Mouse (Mus musculus) CH12.LX (cell line): Measurements from ENCODE around the gene Tlr2. TPM values are rescaled to one million over a fixed set of nuclear protein-coding genes. Genes with fewer than 3 reads are reported as not detected.
A peak's percentile ranks its signal among the peaks of the same experiment; 100 is the strongest.
"Not testable (repeated sequence)": the region's sequence is repeated elsewhere in the genome, so short reads cannot be mapped to it uniquely, and the experiment has no call there.

Source experiments
- DNase-seq: peaks from one replicate; pipeline ENCODE4 v3.0.0-alpha.2; 2013; ENCODE audit errors: extremely low read depth
- H3K27ac ChIP-seq: 2 replicates; pipeline ENCODE4 v1.5.1; 2012; ENCODE audit warnings: low read depth, mild to moderate bottlenecking, control low read depth, moderate library complexity; ENCODE audit not compliant: insufficient read depth
- H3K27me3 ChIP-seq: replicated peaks from 2 replicates; pipeline ENCODE3; 2012; ENCODE audit warnings: inconsistent platforms
- H3K36me3 ChIP-seq, 2 experiments: replicated peaks in 1 of 2; 2 replicates each; pipeline versions ENCODE3 to v1.6.1; 2012; ENCODE audit warnings: inconsistent platforms in 1 of 2, low read length in 1 of 2, mild to moderate bottlenecking in 1 of 2, mixed read lengths in 1 of 2, moderate library complexity in 1 of 2; ENCODE audit not compliant: control insufficient read depth in 1 of 2, insufficient read depth in 1 of 2
- H3K4me1 ChIP-seq, 2 experiments: 2 replicates each; pipeline ENCODE4 v1.6.1; 2012; ENCODE audit warnings: inconsistent platforms in 1 of 2, moderate library complexity in 1 of 2; ENCODE audit not compliant: insufficient read depth in 2 of 2, control insufficient read depth in 1 of 2
- H3K4me2 ChIP-seq: 2 replicates; pipeline ENCODE4 v1.6.1; 2012; ENCODE audit warnings: low read depth, mild to moderate bottlenecking, control low read depth; ENCODE audit not compliant: poor library complexity, insufficient read depth, severe bottlenecking
- H3K4me3 ChIP-seq, 3 experiments: fragments of 150-350 bp in 1 of 3; sonication (generic) in 1 of 3; replicated peaks in 1 of 3; 2 replicates each; pipeline versions ENCODE3 to v1.5.1; 2011 to 2012; ENCODE audit warnings: low read depth in 2 of 3, low read length in 2 of 3, mild to moderate bottlenecking in 2 of 3, moderate library complexity in 2 of 3, control low read depth in 1 of 3, improper control_type of control experiment in 1 of 3, inconsistent platforms in 1 of 3, mixed read lengths in 1 of 3; ENCODE audit not compliant: poor library complexity in 1 of 3
- H3K79me2 ChIP-seq: replicated peaks from 2 replicates; pipeline ENCODE4 v1.6.1; 2012; ENCODE audit warnings: mild to moderate bottlenecking, moderate library complexity; ENCODE audit not compliant: control insufficient read depth, poor library complexity, insufficient read depth, severe bottlenecking; ENCODE audit errors: extremely low read depth
- H3K9ac ChIP-seq: 2 replicates; pipeline ENCODE4 v1.6.1; 2012; ENCODE audit warnings: low read depth, mild to moderate bottlenecking, control low read depth, moderate library complexity; ENCODE audit not compliant: insufficient read depth
- H3K9me3 ChIP-seq: replicated peaks from 2 replicates; pipeline ENCODE3; 2012; ENCODE audit warnings: low read length, inconsistent platforms, mixed read lengths
- CHD2 ChIP-seq: IDR thresholded peaks from 2 replicates; pipeline ENCODE4 v1.6.1; 2011; ENCODE audit warnings: low read length, improper control_type of control experiment
- CTCF ChIP-seq, 2 experiments: IDR thresholded peaks in 1 of 2; conservative IDR thresholded peaks in 1 of 2; 2 replicates each; pipeline ENCODE4 v1.5.1; 2011 to 2012; ENCODE audit warnings: low read depth in 2 of 2, low read length in 2 of 2, improper control_type of control experiment in 1 of 2, inconsistent platforms in 1 of 2, mild to moderate bottlenecking in 1 of 2, moderate library complexity in 1 of 2
- ELF1 ChIP-seq: IDR thresholded peaks from 2 replicates; pipeline ENCODE4 v1.6.1; 2014; ENCODE audit warnings: low read depth, mild to moderate bottlenecking, inconsistent platforms, low read length, improper control_type of control experiment
- EP300 ChIP-seq: IDR thresholded peaks from 2 replicates; pipeline ENCODE4 v1.6.1; 2011; ENCODE audit warnings: low read length, improper control_type of control experiment
- ETS1 ChIP-seq: conservative IDR thresholded peaks from 2 replicates; pipeline ENCODE4 v1.6.1; 2012; ENCODE audit warnings: low read depth, mild to moderate bottlenecking, inconsistent platforms, low read length, improper control_type of control experiment, moderate library complexity
- HCFC1 ChIP-seq: IDR thresholded peaks from 2 replicates; pipeline ENCODE4 v1.6.1; 2012; ENCODE audit warnings: low read depth, mild to moderate bottlenecking, inconsistent platforms, low read length, improper control_type of control experiment
- JUN ChIP-seq: IDR thresholded peaks from 2 replicates; pipeline ENCODE4 v1.6.1; 2011; ENCODE audit warnings: low read depth, mild to moderate bottlenecking, low read length, improper control_type of control experiment, moderate library complexity; ENCODE audit not compliant: insufficient read depth
- JUND ChIP-seq: conservative IDR thresholded peaks from 2 replicates; pipeline ENCODE4 v1.6.1; 2011; ENCODE audit warnings: low read depth, low read length, improper control_type of control experiment
- KAT2A ChIP-seq: IDR thresholded peaks from 2 replicates; pipeline ENCODE4 v1.6.1; 2012; ENCODE audit warnings: low read length, improper control_type of control experiment, inconsistent platforms; ENCODE audit not compliant: insufficient replicate concordance
- MAZ ChIP-seq: IDR thresholded peaks from 2 replicates; pipeline ENCODE4 v1.6.1; 2012; ENCODE audit warnings: low read depth, mild to moderate bottlenecking, inconsistent platforms, low read length, improper control_type of control experiment, moderate library complexity
- MXI1 ChIP-seq: IDR thresholded peaks from 2 replicates; pipeline ENCODE4 v1.6.1; 2011; ENCODE audit warnings: mild to moderate bottlenecking, low read depth, low read length, improper control_type of control experiment
- NELFE ChIP-seq: IDR thresholded peaks from 2 replicates; pipeline ENCODE4 v1.6.1; 2011; ENCODE audit warnings: low read depth, low read length, improper control_type of control experiment
- POLR2A ChIP-seq: IDR thresholded peaks from 2 replicates; pipeline ENCODE4 v1.6.1; 2011; ENCODE audit warnings: low read depth, mild to moderate bottlenecking, improper control_type of control experiment, low read length
- POLR2AphosphoS2 ChIP-seq: IDR thresholded peaks from 2 replicates; pipeline ENCODE4 v1.6.1; 2011; ENCODE audit warnings: low read depth, low read length, improper control_type of control experiment
- RAD21 ChIP-seq: IDR thresholded peaks from 2 replicates; pipeline ENCODE4 v1.6.1; 2011; ENCODE audit warnings: low read depth, mild to moderate bottlenecking, low read length, improper control_type of control experiment, moderate library complexity
- RCOR1 ChIP-seq: conservative IDR thresholded peaks from 2 replicates; pipeline ENCODE4 v1.6.1; 2012; ENCODE audit warnings: low read depth, mild to moderate bottlenecking, inconsistent platforms, low read length, improper control_type of control experiment
- SIN3A ChIP-seq: IDR thresholded peaks from 2 replicates; pipeline ENCODE4 v1.6.1; 2012; ENCODE audit warnings: low read length, improper control_type of control experiment, inconsistent platforms
- SMC3 ChIP-seq: IDR thresholded peaks from 2 replicates; pipeline ENCODE4 v1.6.1; 2011; ENCODE audit warnings: low read depth, low read length, improper control_type of control experiment
- TCF12 ChIP-seq: IDR thresholded peaks from 2 replicates; pipeline ENCODE4 v1.6.1; 2014; ENCODE audit warnings: low read depth, mild to moderate bottlenecking, inconsistent platforms, low read length, improper control_type of control experiment
- USF1 ChIP-seq: IDR thresholded peaks from 2 replicates; pipeline ENCODE4 v1.6.1; 2014; ENCODE audit warnings: low read depth, mild to moderate bottlenecking, inconsistent platforms, low read length, improper control_type of control experiment
- USF2 ChIP-seq: conservative IDR thresholded peaks from 2 replicates; pipeline ENCODE4 v1.6.1; 2011; ENCODE audit warnings: low read depth, low read length, improper control_type of control experiment
- dilution Hi-C: fragments of 300-500 bp; cut with MboI; formaldehyde crosslinking; loops from 2 replicates; pipeline ENCODE4 v1.14.3; 2020; ENCODE audit warnings: low sequenced_read_pairs; ENCODE audit not compliant: extremely low pct_unique_long_range_greater_than_20kb, extremely low pct_ligation_motif_present
- in situ Hi-C: fragments of 300-500 bp; cut with MboI; formaldehyde crosslinking; loops from 3 replicates; pipeline ENCODE4 v1.14.3; 2019; ENCODE audit warnings: low sequenced_read_pairs, low pct_ligation_motif_present, low pct_unique_long_range_greater_than_20kb, mixed read lengths
- polyA plus RNA-seq: library from polyadenylated mRNA; unstranded; fragments of >175 nt; gene quantifications from 2 replicates; pipeline ENCODE4 v1.2.1, GENCODE M21; 2012; ENCODE audit warnings: low read depth; ENCODE audit not compliant: insufficient read length
- total RNA-seq, 2 experiments: library from RNA; depleted of rRNA; stranded (reverse); fragments of 300-350 nt in 1 of 2; fragments of >200 nt in 1 of 2; gene quantifications; 2 replicates each; pipeline ENCODE4 v1.2.3; 2012 to 2014

The Tlr2 gene
- total and polyA plus RNA-seq, 3 experiments: 8.8 to 19.9 (median 19.6) TPM

DNA sequence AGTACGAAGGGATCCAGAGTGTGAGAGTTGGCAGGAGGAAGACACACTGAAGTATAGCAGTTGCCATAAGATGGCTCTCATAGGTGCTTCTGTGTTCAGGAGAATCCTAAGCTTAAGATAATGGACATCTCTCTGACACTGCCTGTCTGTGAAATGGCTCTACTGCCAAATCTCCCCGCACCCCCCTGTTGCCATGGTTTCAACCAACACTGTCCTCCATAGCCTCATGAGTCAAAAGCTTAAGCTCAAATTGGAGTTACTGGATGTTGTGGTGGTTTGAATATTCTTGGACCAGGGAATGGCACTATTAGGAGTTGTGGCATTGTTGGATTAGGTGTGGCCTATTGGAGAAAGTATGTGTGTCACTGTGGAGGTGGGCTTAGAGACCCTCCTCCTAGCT lies 28.2 kb upstream of the Tlr2 start:
- no peak for TF ChIP-seq POLR2AphosphoS2
- no peak for TF ChIP-seq JUN
- TF ChIP-seq USF2: no peak
- TF ChIP-seq MAZ: no peak
- TF ChIP-seq ETS1: no peak
- TF ChIP-seq SIN3A: no peak
- no peak for TF ChIP-seq HCFC1
- no peak for TF ChIP-seq CTCF (conservative IDR thresholded peaks at IDR 0.05 in 1 of 2, IDR thresholded peaks at IDR 0.05 in 1 of 2; ENCODE audit: low read depth in 2 of 2, low read length in 2 of 2)
- no peak for TF ChIP-seq NELFE
- TF ChIP-seq CHD2: no peak
- TF ChIP-seq EP300: no peak
- no peak for TF ChIP-seq POLR2A
- no peak for TF ChIP-seq USF1
- TF ChIP-seq ELF1: no peak

DNA sequence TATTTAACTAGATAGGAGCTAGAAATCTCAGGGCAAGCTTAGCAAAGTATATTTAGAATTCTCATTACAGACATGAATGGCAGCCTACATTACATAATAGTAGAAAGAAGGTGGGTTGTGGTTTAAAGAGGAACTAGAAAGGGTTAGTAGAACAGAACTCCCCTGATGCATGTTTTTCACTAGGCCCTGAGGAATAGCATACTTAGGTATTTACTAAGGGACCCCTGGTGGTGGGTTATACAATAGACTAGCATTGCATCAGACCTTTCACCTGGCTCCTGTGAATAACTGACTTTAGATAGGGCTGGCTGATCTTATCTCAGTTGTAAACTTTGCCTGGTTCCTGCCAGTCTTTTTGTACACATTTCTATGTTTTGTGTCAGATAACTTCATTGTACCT lies 25.5 kb upstream of the Tlr2 start:
- dilution Hi-C loops, H3K79me2 ChIP-seq, in situ Hi-C loops: not testable (repeated sequence)

More for the DNA sequence above, 28.2 kb upstream of the Tlr2 start:
- no peaks in the 10 kb centered on the region for H3K9me3 ChIP-seq
- no peaks in the 10 kb centered on the region for H3K79me2 ChIP-seq
- no peaks in the 10 kb centered on the region for H3K27me3 ChIP-seq
- no peaks in the 10 kb centered on the region for H3K36me3 ChIP-seq
- dilution Hi-C loops: no loop called here
- H3K4me3 ChIP-seq: no peak overlapping the region
- in situ Hi-C loops: no loop called here
- peaks cover 0 to 21% of the 10 kb centered on the region in 2 experiments; a peak in 2 of 4 replicates for H3K4me1 ChIP-seq
- no peak overlapping the region for H3K27ac ChIP-seq
- no peak overlapping the region for H3K9ac ChIP-seq
- DNase-seq: no peak
- no peak overlapping the region for H3K4me2 ChIP-seq

GRCm38 (mm10) chr3:83865216-83865615 lies 23.6 kb upstream of the Tlr2 start:
- Histone ChIP-seq H3K27ac (no peak overlapping the region), H3K36me3 (no peaks in the 10 kb centered on the region), H3K9ac (no peak overlapping the region), H3K27me3 (no peaks in the 10 kb centered on the region), H3K4me1 (peaks cover 2 to 43% of the 10 kb centered on the region in 2 experiments), H3K9me3 (no peaks in the 10 kb centered on the region), H3K4me3 (no peak overlapping the region), H3K79me2 (no peaks in the 10 kb centered on the region), H3K4me2 (no peak overlapping the region)
- in situ Hi-C loops: no loop called here
- TF ChIP-seq JUND (no peak), KAT2A (no peak), TCF12 (no peak), HCFC1 (no peak), ELF1 (no peak), USF1 (no peak), MXI1 (no peak), USF2 (no peak), RCOR1 (no peak)
- dilution Hi-C loops: no loop called here
- no peak for DNase-seq

More for the DNA sequence above, 25.5 kb upstream of the Tlr2 start:
- not testable (repeated sequence) for H3K27me3 ChIP-seq, H3K9ac ChIP-seq, H3K9me3 ChIP-seq, H3K4me3 ChIP-seq, H3K27ac ChIP-seq, H3K4me2 ChIP-seq, H3K36me3 ChIP-seq
- TF ChIP-seq SMC3 (peak; percentile 40), CTCF (conservative IDR thresholded peaks at IDR 0.05 in 1 of 2, IDR thresholded peaks at IDR 0.05 in 1 of 2; ENCODE audit: low read depth in 2 of 2, low read length in 2 of 2) (peak in 1 of 2 experiments; percentile 47; a peak in 2 of 4 replicates), RAD21 (peak; percentile 9)
- peaks cover 2 to 39% of the 10 kb centered on the region in 2 experiments for H3K4me1 ChIP-seq
- DNase-seq: peak; percentile 46
